Mouse (Mus musculus) limb, embryonic 15.5 days (tissue): ENCODE results near the gene Npc1l1. TPM values are rescaled to one million over a fixed set of nuclear protein-coding genes. Genes with fewer than 3 reads are reported as not detected.

Experiments
- ATAC-seq: fragments of 200-750 bp; cut with Nextera tagmentation; 2 replicates; pipeline ENCODE4 v1.8.0; 2017; ENCODE audit warnings: low read depth, moderate TSS enrichment; ENCODE audit not compliant: insufficient number of reproducible peaks, low FRiP score, low TSS enrichment
- H3K27ac ChIP-seq: fragments of 300-500 bp; sonication (generic); 2 replicates; pipeline ENCODE4 v1.5.1; 2015; ENCODE audit warnings: moderate library complexity, mild to moderate bottlenecking, inconsistent platforms
- H3K27me3 ChIP-seq: fragments of 300-500 bp; sonication (generic); 2 replicates; pipeline ENCODE4 v1.6.1; 2015; ENCODE audit warnings: inconsistent platforms
- H3K36me3 ChIP-seq: fragments of 300-500 bp; sonication (generic); 2 replicates; pipeline ENCODE4 v1.6.1; 2015; ENCODE audit warnings: inconsistent platforms
- H3K4me1 ChIP-seq: fragments of 300-500 bp; sonication (generic); 2 replicates; pipeline ENCODE4 v1.6.1; 2015; ENCODE audit warnings: inconsistent platforms
- H3K4me2 ChIP-seq: fragments of 300-500 bp; sonication (generic); 2 replicates; pipeline ENCODE4 v1.6.1; 2015; ENCODE audit warnings: mild to moderate bottlenecking, inconsistent platforms
- H3K4me3 ChIP-seq: fragments of 300-500 bp; sonication (generic); 2 replicates; pipeline ENCODE4 v1.5.1; 2015; ENCODE audit warnings: mild to moderate bottlenecking, inconsistent platforms
- H3K9ac ChIP-seq: fragments of 300-500 bp; sonication (generic); 2 replicates; pipeline ENCODE4 v1.6.1; 2015; ENCODE audit warnings: inconsistent platforms
- H3K9me3 ChIP-seq: fragments of 300-500 bp; sonication (generic); 2 replicates; pipeline ENCODE4 v1.6.1; 2016; ENCODE audit warnings: inconsistent platforms
- WGBS: fragments of 180-500 bp; shearing (Covaris S2); methylation state at CpG from one replicate; pipeline ENCODE4 v1.1.7; 2015; 5-methylcytosine and 5-hydroxymethylcytosine counted together
- polyA plus RNA-seq: library from polyadenylated mRNA; unstranded; fragments of >200 nt; fragmentation: Nextera tagmentation; extraction: Ambion mirVana; gene quantifications from 2 replicates; pipeline ENCODE4 v1.2.1, GENCODE M21; 2015

Gene Npc1l1
- polyA plus RNA-seq, 1 experiment from 2014 or later = 0.13 TPM

DNA sequence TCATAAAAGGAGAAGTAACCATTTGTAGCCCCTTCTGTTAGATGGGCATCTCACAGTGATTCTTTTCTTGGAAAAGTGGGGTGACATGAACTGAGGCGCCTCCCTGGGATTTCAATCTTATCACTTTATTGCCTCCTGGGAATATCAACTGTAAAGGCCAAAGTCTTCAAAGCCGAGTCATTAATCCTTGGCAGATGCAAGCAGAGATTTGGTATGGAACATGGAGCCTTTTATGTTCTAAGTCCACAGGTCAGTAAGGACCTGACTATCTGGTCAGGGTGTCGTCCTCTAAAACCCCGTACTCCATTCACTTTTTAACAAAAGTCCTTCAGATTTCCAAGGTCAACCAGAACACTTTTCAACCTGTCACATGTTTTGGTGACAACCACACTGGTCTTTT, 22.9 kb upstream of the Npc1l1 start:
- no peaks in the 10 kb centered on the region for H3K27me3 ChIP-seq
- 90% methylated on average over 4 of the region's 4 CpGs for WGBS
- H3K9ac ChIP-seq = no peak overlapping the region

DNA sequence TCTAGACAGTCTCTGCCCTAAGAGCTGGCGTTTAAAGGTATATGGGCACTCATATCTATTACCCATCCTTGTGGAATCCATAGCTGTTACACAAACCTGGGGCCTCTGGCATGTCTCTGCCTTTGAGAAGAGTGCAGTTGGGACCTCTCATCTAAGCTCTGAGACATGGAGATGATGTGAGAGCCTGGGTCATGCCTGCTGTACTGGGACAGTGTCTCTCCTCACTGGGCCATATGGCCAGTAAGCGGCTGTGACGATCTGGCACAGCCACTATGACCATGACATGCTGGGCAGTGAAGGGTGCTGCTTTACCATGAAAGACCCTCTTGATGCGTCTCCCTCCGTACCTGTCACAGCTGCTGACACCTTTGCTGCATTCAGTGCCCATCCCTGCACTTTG, 22.3 kb upstream of the Npc1l1 start:
- Histone ChIP-seq H3K9me3 (no peaks in the 10 kb centered on the region), H3K27ac (no peak overlapping the region), H3K36me3 (no peaks in the 10 kb centered on the region), H3K4me2 (no peak overlapping the region), H3K9ac (no peak overlapping the region), H3K4me1 (no peaks in the 10 kb centered on the region), H3K4me3 (no peak overlapping the region), H3K27me3 (no peaks in the 10 kb centered on the region)
- ATAC-seq = no peak
- 86% methylated on average over 5 of the region's 5 CpGs for WGBS

More for the DNA sequence above, 22.9 kb upstream of the Npc1l1 start:
- Histone ChIP-seq H3K9me3 (no peaks in the 10 kb centered on the region), H3K36me3 (peaks cover 5% of the 10 kb centered on the region; the same call in 1 of the 2 replicates), H3K4me2 (no peak overlapping the region), H3K4me3 (no peak overlapping the region), H3K4me1 (no peaks in the 10 kb centered on the region), H3K27ac (no peak overlapping the region)
- no peak for ATAC-seq

DNA sequence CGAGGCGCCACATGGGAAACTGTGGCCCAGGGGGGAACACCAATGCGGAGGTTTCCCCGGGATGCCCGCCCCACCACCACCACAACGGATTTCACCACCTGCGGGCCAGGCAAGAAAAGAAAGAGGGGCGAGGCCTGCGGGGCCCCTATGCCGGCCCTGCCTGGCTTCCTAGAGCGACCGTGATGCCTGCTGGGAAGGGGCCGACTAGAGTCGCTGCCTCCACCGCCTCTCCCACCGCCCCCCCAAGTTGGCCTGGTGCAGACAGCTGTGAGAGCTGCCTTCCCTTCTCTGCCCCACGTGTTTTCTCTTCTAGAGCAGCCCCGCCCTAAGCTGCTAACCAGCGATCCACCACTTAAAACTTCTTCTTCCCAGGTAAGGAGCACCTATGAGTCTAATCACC, 14.8 kb upstream of the Npc1l1 start:
- no peaks in the 10 kb centered on the region for H3K27me3 ChIP-seq

GRCm38 (mm10) chr11:6233025-6233424, 3.1 kb upstream of the Npc1l1 start:
- Histone ChIP-seq H3K27ac (no peak overlapping the region), H3K36me3 (no peaks in the 10 kb centered on the region), H3K4me1 (no peaks in the 10 kb centered on the region), H3K9ac (no peak overlapping the region), H3K27me3 (no peaks in the 10 kb centered on the region), H3K4me3 (no peak overlapping the region), H3K9me3 (0 out of 2 replicates have a peak, but pooled peaks cover 5% of the 10 kb centered on the region), H3K4me2 (no peak overlapping the region)
- no peak for ATAC-seq
- WGBS = 76% methylated on average over 4 of the region's 4 CpGs

More for the DNA sequence above, 14.8 kb upstream of the Npc1l1 start:
- Histone ChIP-seq H3K27ac (no peak overlapping the region), H3K9ac (no peak overlapping the region), H3K4me2 (no peak overlapping the region), H3K9me3 (no peaks in the 10 kb centered on the region), H3K4me3 (no peak overlapping the region), H3K36me3 (no peaks in the 10 kb centered on the region), H3K4me1 (no peaks in the 10 kb centered on the region)
- 52% methylated on average over 19 of the region's 19 CpGs for WGBS
- no peak for ATAC-seq

- no peak overlapping the region for H3K4me3 ChIP-seq
- no peaks in the 10 kb centered on the region for H3K27me3 ChIP-seq
- H3K9ac ChIP-seq = no peak overlapping the region
- no peaks in the 10 kb centered on the region for H3K4me1 ChIP-seq
- H3K9me3 ChIP-seq = no peaks in the 10 kb centered on the region
- WGBS = 66% methylated on average over 14 of the region's 14 CpGs
- no peak overlapping the region for H3K4me2 ChIP-seq
- no peaks in the 10 kb centered on the region for H3K36me3 ChIP-seq
- ATAC-seq = no peak
- H3K27ac ChIP-seq = no peak overlapping the region
Observed at GRCm38 (mm10) chr11:6224541-6225229, 5.3 kb downstream of the Npc1l1 start.

DNA sequence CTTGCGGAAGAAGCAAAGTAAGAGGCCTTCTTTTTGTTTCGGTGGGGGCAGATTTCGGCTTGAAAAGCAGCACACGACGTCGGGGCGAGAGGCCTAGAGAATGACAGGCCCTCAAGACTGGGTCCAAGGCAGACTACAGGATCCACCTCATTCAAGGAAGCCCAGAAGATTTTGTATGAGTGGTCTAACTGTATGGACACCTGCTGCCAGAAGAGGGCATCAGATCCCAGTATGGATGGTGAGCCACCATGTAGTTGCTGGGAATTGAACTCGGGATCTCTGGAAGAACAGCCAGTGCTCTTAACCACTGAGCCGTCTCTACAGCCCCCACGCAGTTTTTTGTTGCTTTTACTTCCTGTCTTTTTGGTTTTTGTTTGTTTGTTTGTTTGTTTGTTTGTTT, 7.8 kb downstream of the Npc1l1 start:
- Histone ChIP-seq H3K4me1 (no peaks in the 10 kb centered on the region), H3K36me3 (no peaks in the 10 kb centered on the region), H3K9ac (no peak overlapping the region), H3K9me3 (no peaks in the 10 kb centered on the region), H3K4me3 (no peak overlapping the region), H3K27me3 (no peaks in the 10 kb centered on the region), H3K27ac (no peak overlapping the region), H3K4me2 (no peak overlapping the region)
- WGBS = 93% methylated on average over 10 of the region's 10 CpGs
- no peak for ATAC-seq

DNA sequence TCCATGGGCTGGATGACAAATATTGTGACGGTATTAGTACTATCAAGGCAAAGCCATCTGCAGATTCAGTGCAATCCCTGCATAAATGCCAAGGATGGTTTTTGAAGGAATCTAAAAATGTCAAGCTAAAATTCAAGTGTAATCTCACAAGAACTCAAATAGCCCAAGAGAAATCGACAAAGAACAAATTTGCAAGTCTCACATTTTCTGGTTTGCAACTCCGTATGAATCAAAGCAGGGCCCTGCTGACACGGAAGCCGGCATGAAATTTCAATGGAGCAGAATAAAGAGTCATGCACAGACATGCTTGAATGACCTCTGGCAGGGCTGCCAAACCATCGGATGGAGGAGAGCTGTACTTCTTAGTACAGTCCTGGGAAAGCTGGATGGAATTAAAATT, 10.0 kb downstream of the Npc1l1 start:
- ATAC-seq = no peak
- Histone ChIP-seq H3K27ac (no peak overlapping the region), H3K9ac (no peak overlapping the region), H3K4me1 (no peaks in the 10 kb centered on the region), H3K9me3 (no peaks in the 10 kb centered on the region), H3K4me3 (no peak overlapping the region), H3K36me3 (no peaks in the 10 kb centered on the region), H3K4me2 (no peak overlapping the region), H3K27me3 (no peaks in the 10 kb centered on the region)
- 81% methylated on average over 6 of the region's 6 CpGs for WGBS

- H3K27ac ChIP-seq = no peak overlapping the region
- H3K27me3 ChIP-seq = no peaks in the 10 kb centered on the region
- no peak overlapping the region for H3K9ac ChIP-seq
- no peaks in the 10 kb centered on the region for H3K9me3 ChIP-seq
- H3K36me3 ChIP-seq = no peaks in the 10 kb centered on the region
- no peaks in the 10 kb centered on the region for H3K4me1 ChIP-seq
- ATAC-seq = no peak
- WGBS = 70% methylated on average over 11 of the region's 11 CpGs
- no peak overlapping the region for H3K4me2 ChIP-seq
- H3K4me3 ChIP-seq = no peak overlapping the region
Observed at GRCm38 (mm10) chr11:6218189-6218896, 11.6 kb downstream of the Npc1l1 start.

DNA sequence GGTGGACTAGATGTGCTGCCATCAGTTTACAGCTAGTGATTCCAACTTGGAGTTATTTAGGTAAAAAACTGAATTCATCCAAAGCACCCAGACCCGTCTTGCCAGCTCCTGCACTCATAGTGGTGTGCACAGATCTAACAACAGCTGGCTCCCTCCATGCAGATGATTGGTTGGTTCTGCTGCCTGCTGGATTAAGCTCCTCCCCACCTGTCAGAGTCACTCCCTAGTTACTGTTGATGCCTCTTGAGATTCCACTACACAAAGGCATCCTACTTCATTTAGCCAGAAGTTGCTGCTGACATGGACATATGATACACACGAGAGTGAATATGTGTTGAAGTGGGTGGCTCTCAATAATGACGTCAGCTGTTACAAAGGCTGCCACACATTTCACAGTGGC, 13.1 kb downstream of the Npc1l1 start:
- no peak overlapping the region for H3K4me2 ChIP-seq
- no peak overlapping the region for H3K4me3 ChIP-seq
- ATAC-seq = no peak
- H3K36me3 ChIP-seq = no peaks in the 10 kb centered on the region
- 51% methylated on average over 3 of the region's 3 CpGs for WGBS
- no peaks in the 10 kb centered on the region for H3K4me1 ChIP-seq
- no peaks in the 10 kb centered on the region for H3K9me3 ChIP-seq
- no peak overlapping the region for H3K9ac ChIP-seq
- H3K27me3 ChIP-seq = no peaks in the 10 kb centered on the region
- H3K27ac ChIP-seq = no peak overlapping the region

- H3K9me3 ChIP-seq = no peaks in the 10 kb centered on the region
- H3K4me3 ChIP-seq = no peak overlapping the region
- H3K4me1 ChIP-seq = no peaks in the 10 kb centered on the region
- H3K4me2 ChIP-seq = no peak overlapping the region
- H3K27me3 ChIP-seq = no peaks in the 10 kb centered on the region
- no peak for ATAC-seq
- no peak overlapping the region for H3K27ac ChIP-seq
- WGBS = 92% methylated on average over 1 of the region's 1 CpGs
- H3K36me3 ChIP-seq = no peaks in the 10 kb centered on the region
- no peak overlapping the region for H3K9ac ChIP-seq
Observed at GRCm38 (mm10) chr11:6208158-6208557, 21.8 kb downstream of the Npc1l1 start.

- H3K4me3 ChIP-seq = no peak overlapping the region
- H3K9me3 ChIP-seq = no peaks in the 10 kb centered on the region
- H3K4me1 ChIP-seq = no peaks in the 10 kb centered on the region
- H3K36me3 ChIP-seq = no peaks in the 10 kb centered on the region
- H3K27ac ChIP-seq = no peak overlapping the region
- no peak overlapping the region for H3K4me2 ChIP-seq
- H3K27me3 ChIP-seq = no peaks in the 10 kb centered on the region
- no peak for ATAC-seq
- no peak overlapping the region for H3K9ac ChIP-seq
- 89% methylated on average over 2 of the region's 2 CpGs for WGBS
Observed at GRCm38 (mm10) chr11:6207090-6207489, 22.9 kb downstream of the Npc1l1 start.

- H3K4me2 ChIP-seq = peak overlapping the region; percentile 76
- no peaks in the 10 kb centered on the region for H3K27me3 ChIP-seq
- H3K4me1 ChIP-seq = peaks cover 13% of the 10 kb centered on the region
- 21% methylated on average over 9 of the region's 9 CpGs for WGBS
- no peaks in the 10 kb centered on the region for H3K36me3 ChIP-seq
- H3K27ac ChIP-seq = peak overlapping the region; percentile 97
- ATAC-seq = no peak
- H3K9ac ChIP-seq = peak overlapping the region; percentile 83
- H3K9me3 ChIP-seq = no peaks in the 10 kb centered on the region
- H3K4me3 ChIP-seq = peak overlapping the region; percentile 96
Observed at GRCm38 (mm10) chr11:6200570-6200969, 29.4 kb downstream of the Npc1l1 start.
